Mouse (Mus musculus) thymus, postnatal 36 days (tissue): ENCODE measurements around the gene Map3k14.
"Not testable (repeated sequence)": the region's sequence is repeated elsewhere in the genome, so short reads cannot be mapped to it uniquely, and the experiment has no call there.

ENCODE experiments used
- DNase-seq, 2 experiments: peaks; one replicate each; pipeline ENCODE4 v3.0.0; 2022; ENCODE audit warnings: mixed read lengths in 2 of 2

Map3k14 gene

DNA sequence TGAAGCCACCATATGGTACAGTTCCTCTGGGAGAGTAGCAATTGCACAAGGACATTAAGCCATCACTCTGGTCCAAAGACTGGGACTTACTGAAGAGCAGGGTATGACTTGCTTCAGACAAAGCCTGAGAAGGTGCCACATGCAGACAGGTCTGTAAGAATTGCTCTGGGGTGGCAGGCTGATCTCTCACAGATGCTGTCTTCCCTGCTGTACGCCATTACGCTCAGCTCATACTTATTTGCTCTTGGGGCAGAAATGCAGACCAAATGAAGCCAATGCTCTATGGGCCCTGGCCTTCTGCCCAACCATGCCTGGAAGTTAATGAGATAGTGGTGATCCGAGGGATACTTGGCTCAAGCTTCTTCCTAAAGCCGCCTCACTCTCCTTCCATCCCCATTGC, 22.4 kb downstream of the Map3k14 start:
- DNase-seq: no peak

- no peak for DNase-seq
These were observed 26.5 kb downstream of the Map3k14 start for GRCm38 (mm10) chr11:103240740-103241139.

DNA sequence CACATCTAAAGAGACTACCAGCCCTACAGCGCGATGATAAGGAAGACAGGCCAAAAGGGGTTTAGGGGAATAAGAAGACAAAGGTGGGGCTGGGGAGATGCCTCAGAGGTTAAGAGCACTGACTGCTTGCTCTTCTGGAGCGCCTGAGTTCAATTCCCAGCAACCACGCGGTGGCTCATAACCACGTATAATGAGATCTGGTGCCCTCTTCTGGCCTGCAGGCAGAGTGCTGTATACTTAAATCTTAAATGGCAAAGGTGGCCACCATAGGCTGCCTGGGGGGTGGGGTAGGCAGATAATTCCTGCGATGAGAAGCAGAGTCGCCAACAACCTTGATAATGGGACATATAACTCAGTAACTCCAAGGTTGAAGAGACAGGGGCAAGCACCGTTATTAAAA, 29.5 kb downstream of the Map3k14 start:
- DNase-seq: no peak

DNA sequence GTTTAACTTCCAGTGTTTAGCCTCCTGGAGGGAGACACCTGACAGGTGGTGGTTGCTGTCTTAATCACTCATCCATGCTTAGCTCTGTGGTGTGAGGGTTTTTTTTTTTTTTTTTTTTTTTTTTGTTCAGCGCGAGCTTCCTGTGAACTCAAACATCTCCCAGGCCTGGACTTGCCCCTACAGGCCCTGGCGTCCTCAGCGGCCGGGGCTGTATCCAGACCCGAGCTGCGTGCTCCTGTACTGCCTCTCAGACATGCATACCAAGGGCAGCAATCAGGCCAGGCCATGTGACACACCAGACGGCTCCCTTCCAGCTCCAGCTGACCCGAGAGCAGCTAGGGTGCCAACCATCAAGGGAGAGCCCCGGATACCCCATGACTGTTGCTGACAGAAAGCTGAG, 30.4 kb downstream of the Map3k14 start:
- no peak for DNase-seq

GRCm38 (mm10) chr11:103236431-103236830, 30.8 kb downstream of the Map3k14 start:
- DNase-seq: no peak

DNA sequence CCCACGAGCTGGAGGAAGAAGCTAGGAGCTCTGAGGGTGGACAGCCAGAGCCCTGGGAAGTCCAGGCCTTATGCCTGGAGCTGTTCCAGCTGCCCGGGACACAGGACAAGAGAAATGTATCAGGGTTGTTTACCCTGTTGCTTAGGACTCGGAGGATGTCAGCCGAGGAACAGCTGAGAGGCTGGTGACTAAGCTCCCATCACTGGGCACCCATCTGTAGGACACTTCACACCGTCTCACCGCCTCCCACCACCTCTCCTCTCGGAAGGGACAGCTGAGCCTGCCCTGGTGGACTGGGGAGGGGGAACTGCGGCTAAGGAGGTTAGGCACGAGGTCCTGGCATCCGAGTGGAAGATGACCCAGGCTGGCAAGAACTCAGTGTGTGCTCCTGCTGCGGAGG, 31.6 kb downstream of the Map3k14 start:
- DNase-seq: no peak

- DNase-seq: no peak
These were observed 32.8 kb downstream of the Map3k14 start for GRCm38 (mm10) chr11:103234447-103234846.

GRCm38 (mm10) chr11:103232966-103233365, 34.3 kb downstream of the Map3k14 start:
- DNase-seq: peak; percentile 81 to 85

GRCm38 (mm10) chr11:103231367-103231766, 35.9 kb downstream of the Map3k14 start:
- no peak for DNase-seq

DNA sequence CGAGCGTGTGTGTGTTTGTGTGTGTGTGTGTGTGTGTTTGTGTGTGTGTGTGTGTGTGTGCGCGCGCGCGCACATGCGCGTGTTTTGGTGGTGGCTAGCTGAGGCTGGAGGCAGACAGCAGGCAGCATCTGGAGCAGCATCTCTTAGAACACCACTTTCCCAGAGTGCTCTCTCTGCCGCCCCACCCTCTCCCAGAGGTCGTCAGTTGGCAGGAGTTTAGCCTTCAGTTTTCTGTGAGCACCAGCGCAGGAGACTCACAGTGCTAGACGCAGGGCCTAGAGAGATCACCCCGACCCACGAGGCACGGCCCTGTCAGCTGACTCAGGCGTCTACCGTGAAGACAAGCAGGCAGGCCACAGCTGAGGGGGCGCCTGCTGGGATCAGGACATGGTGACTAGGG, 36.6 kb downstream of the Map3k14 start:
- DNase-seq: no peak

DNA sequence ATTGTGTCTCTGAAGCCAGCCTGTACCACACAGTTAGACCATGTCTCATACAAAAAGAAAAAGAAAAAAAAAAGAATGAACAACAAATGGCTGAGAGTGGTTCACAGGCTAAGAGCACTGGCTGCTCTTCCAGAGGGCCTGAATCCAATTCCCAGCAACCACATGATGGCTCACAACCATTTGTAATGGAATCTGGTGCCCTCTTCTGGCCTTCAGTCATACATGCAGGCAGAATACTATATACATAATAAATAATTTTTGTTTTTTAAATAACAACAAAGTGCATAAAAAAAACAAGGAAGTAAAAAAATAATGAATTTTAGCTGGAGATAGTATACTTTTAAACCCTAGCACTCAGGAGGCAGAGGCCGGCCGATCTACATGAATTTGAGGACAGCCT, 37.7 kb downstream of the Map3k14 start:
- no peak for DNase-seq

DNA sequence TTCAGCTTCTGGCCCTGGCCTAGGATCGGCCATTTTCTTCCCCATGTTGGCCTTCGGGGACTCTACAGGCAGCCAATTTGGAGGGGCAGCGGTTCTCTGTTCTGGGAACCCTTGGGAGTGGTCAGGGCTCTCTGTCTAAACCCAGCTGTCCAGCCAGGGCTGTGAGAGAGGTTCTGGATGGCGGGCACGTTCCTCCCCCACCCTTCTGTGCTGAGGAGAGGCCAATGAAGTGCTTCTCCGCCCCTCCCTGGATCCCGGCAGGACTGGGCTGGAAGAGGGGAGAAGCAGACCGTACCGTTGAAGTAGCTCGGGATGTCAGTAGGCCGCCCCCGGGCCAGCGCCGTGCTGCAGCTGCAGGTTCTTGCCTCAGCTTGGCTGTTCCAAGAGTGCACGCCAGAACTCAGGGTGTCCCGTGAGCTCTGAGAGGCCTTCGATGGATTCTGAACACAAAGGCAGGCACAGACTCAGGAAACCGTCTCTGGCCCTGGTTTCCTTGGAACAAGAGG, 43.3 kb downstream of the Map3k14 start:
- DNase-seq: no peak

- DNase-seq: no peak
These were observed 43.8 kb downstream of the Map3k14 start for GRCm38 (mm10) chr11:103223444-103223843.

- not testable (repeated sequence) for DNase-seq
These were observed 44.6 kb downstream of the Map3k14 start for GRCm38 (mm10) chr11:103222718-103223117.

DNA sequence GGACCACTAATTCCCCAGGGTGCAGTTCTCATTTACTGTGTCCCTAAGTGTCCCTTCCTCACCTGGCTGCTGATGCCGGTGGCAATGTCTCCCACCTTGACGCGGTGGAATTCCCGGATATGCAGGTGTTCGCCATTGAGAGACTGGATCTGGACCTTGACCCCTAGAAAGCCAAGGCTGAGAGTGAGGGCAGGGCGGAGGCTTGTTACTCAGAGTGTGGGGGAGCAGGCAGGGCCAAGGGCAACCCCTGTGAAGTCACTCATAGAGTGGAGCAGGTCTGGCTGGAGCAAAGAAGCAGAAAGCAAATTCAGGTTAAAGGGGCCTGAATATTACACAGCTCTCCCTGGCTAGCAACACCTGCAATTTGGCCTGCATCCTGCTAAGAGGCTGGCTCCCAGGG, 45.8 kb downstream of the Map3k14 start:
- no peak for DNase-seq

DNA sequence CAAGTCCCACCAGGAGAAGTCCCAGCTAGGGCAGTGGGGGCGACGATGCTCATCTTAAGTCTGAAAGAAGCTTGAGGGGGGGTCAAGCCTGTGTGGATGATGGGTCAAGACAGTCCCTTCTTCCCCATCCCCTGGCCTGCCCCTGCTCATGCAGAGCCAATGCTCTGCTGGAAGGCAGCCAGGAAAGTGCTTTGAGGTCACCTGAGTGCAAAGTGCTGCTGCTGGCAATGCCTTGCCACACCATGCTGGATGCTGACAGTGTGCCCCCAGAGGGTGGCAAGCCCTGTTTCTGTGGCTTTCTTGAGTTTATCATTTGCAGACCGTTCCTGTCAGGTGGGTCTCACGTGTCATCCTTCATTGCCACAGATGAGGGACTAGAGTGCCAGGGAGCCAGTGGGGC, 47.3 kb downstream of the Map3k14 start:
- DNase-seq: no peak

- DNase-seq: no peak
These were observed 48.0 kb downstream of the Map3k14 start for GRCm38 (mm10) chr11:103219259-103219658.

- DNase-seq: no peak
These were observed 48.8 kb downstream of the Map3k14 start for GRCm38 (mm10) chr11:103218517-103218901.

GRCm38 (mm10) chr11:103217790-103218516, 49.3 kb downstream of the Map3k14 start, which contains the start of gene Spata32:
Gene Spata32 (minus strand): TSS chr11:103218432.
- DNase-seq: peak; percentile 80 to 89

DNA sequence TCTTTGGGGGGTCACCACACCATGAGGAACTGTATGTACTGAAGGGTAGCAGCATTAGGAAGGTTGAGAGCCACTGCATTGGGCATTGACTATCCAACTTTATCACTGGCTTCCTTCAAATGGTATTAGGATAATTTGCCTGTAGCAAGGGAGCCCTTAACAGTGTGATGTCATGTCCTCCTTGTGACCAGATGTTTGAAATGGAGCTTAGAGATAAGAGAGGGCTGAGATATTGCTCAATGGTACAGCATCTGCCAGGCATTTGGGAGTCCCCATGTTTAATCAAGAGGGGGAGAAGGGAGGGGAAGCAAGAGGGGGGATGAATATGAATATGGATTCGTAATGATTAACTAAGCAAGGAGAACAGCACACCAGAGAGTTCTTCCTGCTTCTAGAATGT, 51.9 kb downstream of the Map3k14 start:
- no peak for DNase-seq

GRCm38 (mm10) chr11:103213712-103214111, 53.6 kb downstream of the Map3k14 start:
- DNase-seq: no peak

GRCm38 (mm10) chr11:103210291-103210690, 57.0 kb downstream of the Map3k14 start:
- no peak for DNase-seq

GRCm38 (mm10) chr11:103208458-103208857, 58.8 kb downstream of the Map3k14 start, which contains the start of gene 1700023F06Rik:
Gene 1700023F06Rik (minus strand): TSS chr11:103208558.
- DNase-seq: no peak

DNA sequence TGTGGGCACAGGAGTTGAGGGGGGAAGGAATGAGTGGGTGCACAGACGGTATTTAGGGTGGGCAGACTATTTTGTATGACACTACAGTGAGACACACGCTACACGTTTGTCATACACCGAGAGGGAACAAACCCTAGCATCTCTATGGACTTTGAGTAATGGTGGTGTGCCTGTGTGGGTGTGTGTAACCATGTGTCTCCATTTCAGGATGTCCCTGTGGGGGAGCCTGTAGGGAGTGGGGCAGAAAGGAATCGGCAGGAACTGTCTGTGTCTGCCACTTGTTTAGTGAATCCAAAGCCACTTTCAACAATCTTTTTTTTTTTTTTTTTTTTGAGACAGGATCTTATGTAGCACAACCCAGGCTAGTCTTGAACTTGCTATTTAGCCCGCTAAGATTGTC, 61.1 kb downstream of the Map3k14 start:
- no peak for DNase-seq

GRCm38 (mm10) chr11:103202376-103202775, 64.9 kb downstream of the Map3k14 start:
- DNase-seq: no peak
